Mouse (Mus musculus) gastrocnemius, adult 2 months (tissue): Measurements from ENCODE around the gene Olfr340. TPM values are rescaled to one million over a fixed set of nuclear protein-coding genes. Genes with fewer than 3 reads are reported as not detected.
"Not testable (repeated sequence)": the region's sequence is repeated elsewhere in the genome, so short reads cannot be mapped to it uniquely, and the experiment has no call there.

Experiments used
- DNase-seq: peaks from one replicate; pipeline ENCODE4 v3.0.0; 2022
- H3K27ac ChIP-seq: fragments of 200-600 bp; 2 replicates; pipeline ENCODE4 v1.8.1; 2022; ENCODE audit warnings: mild to moderate bottlenecking
- H3K4me3 ChIP-seq: fragments of 200-600 bp; 2 replicates; pipeline ENCODE4 v1.8.1; 2022; ENCODE audit warnings: mild to moderate bottlenecking, moderate library complexity
- CTCF ChIP-seq: fragments of 200-600 bp; IDR thresholded peaks from 2 replicates; pipeline ENCODE4 v1.8.1; 2022; ENCODE audit warnings: antibody characterized with exemption, mild to moderate bottlenecking, moderate library complexity
- intact Hi-C: fragments of 180-260 bp; cut with DNase I; formaldehyde crosslinking; loops from one replicate; pipeline ENCODE4 v1.15.1; 2025
- long read RNA-seq, 2 experiments: library from polyadenylated mRNA; stranded (forward); transcript quantifications; one replicate each; pipeline ENCODE4 v2.0.0; 2021
- total RNA-seq, 2 experiments: library from RNA; stranded (reverse); gene quantifications; 2 replicates each; pipeline ENCODE4 v1.2.3; 2021

The Olfr340 gene
- total RNA-seq = not detected
- long read RNA-seq, experiment 1 = 0 reads
- long read RNA-seq, experiment 2 = 0 reads

DNA sequence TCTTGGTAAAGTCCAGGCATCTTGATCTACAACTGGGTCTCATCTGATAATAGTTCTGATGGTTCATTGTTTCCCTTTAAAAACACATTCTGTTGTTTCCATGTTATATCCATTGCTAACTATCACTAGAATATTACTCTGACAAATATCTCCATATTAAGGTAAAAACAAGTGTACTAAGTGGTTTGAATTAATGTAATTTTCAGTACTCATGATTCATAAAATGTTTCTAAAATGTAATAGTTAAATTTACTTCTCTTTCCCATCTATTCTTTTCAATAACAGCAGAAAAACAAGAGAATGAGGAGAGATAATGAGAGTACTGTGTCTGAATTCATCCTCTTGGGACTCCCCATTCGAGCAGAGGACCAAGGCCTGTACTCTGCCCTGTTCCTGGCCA lies at the start of gene Olfr340:
Gene Olfr340 (plus strand): TSS at position 301 of the 400 bp plus-strand sequence.
- TF ChIP-seq CTCF = no peak
- intact Hi-C loops = no loop called here
- no peak within 1 kb of the TSS for H3K27ac ChIP-seq
- no peak within 1 kb of the TSS for H3K4me3 ChIP-seq
- DNase-seq = no peak

DNA sequence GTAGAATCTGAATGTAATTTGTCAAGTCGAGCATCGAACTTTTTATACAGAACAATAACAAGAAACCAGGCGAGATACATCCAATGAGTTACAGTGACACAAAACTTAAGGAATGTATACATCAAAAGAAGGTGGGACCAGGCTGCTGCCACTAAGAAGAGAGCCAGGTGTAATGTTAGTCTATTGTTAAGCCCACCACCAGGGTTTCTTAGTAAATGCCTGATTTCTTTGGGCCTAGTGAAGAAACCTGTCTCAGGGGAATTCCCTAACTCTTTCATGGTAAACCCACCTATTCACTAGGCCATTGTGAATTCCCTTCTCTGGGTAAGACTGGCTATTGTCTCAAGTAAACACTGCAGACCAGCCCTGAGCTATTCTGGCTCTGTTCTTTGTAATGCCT lies 37.2 kb upstream of the Olfr340 start:
- H3K4me3 ChIP-seq, intact Hi-C loops, DNase-seq, H3K27ac ChIP-seq: not testable (repeated sequence)

DNA sequence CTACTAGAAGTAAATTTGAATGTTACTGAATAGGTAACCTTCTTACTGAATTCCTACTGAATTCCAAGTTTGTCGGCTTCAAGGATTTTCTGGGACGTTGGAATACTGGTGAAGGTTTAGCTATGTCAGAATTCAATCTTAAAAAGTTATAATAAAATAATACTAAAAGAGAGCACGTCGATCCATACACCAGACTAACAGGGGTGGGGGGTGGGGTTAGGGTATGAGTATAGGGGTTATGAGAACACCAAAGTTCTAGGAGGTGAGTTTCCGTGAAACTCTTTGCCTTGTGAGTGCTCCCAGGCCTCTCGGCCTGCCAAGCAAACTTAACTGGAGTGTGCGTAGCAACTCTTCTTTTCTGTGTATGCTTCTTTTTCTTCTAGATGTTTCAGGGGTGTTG lies 36.8 kb upstream of the Olfr340 start:
- intact Hi-C loops, H3K4me3 ChIP-seq, DNase-seq, H3K27ac ChIP-seq: not testable (repeated sequence)

DNA sequence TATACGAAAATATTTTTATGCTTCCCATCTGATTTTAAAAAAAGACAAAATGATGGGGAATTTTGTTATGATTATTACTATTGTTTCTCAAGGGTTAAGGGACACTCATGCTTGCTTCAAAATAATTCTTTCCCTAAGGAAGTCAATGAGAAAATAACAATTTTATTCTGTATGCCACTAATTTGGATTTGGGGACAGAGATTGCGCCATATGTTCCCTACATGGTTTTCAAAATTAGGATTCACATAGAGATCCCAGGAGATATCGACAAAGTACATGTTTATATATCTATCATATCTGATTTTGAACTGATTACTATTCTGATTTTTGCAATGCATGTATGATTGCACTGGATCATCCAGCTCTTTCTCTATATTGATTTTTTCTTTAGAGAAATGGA lies 33.7 kb upstream of the Olfr340 start, which contains the start of gene Olfr339:
Gene Olfr339 (plus strand): TSS at position 301 of the 400 bp plus-strand sequence.
- TF ChIP-seq CTCF = no peak
- intact Hi-C loops = no loop called here
- H3K4me3 ChIP-seq = no peak within 1 kb of the TSS
- H3K27ac ChIP-seq = no peak within 1 kb of the TSS
- no peak for DNase-seq

DNA sequence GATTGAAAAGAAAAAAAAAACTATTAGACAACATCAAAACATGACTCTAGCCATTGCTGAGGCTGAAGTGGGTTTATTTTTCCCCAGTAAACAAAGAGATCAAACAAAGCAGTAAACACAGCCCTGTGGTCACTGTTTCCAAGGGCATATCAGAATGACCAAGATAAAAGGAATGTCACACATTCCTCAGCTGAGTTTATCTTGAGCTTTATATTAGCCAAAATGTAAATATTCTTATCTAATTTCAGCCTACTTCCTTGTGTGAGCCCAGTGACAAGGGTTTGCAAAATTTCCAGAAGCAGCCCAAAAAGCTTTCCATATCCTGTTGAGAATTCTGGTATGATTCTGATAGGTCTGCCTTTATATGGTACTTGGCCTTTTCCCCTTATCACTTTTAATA lies 21.2 kb downstream of the Olfr340 start:
- intact Hi-C loops = no loop called here
- DNase-seq = no peak
- H3K27ac ChIP-seq = no peak overlapping the region
- no peak overlapping the region for H3K4me3 ChIP-seq
- TF ChIP-seq CTCF = no peak

DNA sequence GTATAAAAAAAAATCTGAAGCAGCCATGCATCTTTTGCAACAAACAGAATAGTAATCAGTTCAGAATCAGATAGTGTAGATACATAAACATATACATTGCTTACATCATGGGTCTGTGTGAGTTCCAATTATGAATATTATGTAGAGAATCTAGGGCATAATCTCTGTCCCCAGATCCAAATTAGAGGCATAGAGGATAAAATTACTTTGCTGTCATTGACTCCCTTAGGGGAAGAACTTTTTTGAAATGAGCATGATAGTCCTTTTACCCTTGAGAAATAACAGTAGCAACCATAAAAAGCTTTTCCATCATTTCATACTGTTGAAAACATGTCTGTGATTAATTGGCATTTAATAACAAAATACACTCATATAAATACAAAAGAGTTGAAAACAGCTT lies 30.0 kb downstream of the Olfr340 start, which contains the start of gene Olfr341:
Gene Olfr341 (minus strand): TSS at position 101 of the 400 bp plus-strand sequence.
- intact Hi-C loops = no loop called here
- DNase-seq = no peak
- no peak for TF ChIP-seq CTCF

More for the DNA sequence above, 30.0 kb downstream of the Olfr340 start, which contains the start of gene Olfr341:
- Histone ChIP-seq H3K4me3 (no peak within 1 kb of the TSS), H3K27ac (no peak within 1 kb of the TSS)

Other genes with a start within 250 kb of the Olfr340 start
- 1 to 10 TPM; 3.9 to 5.5 TPM for gene Ptgs1, start 222.2 kb upstream of the Olfr340 start, total RNA-seq
- gene Olfr338, start 79.1 kb upstream of the Olfr340 start, total RNA-seq = not detected
- gene Olfr339, start 33.6 kb upstream of the Olfr340 start, total RNA-seq = not detected
- not detected for gene Olfr341, start 29.9 kb downstream of the Olfr340 start, total RNA-seq
- not detected for gene Olfr342, start 72.4 kb downstream of the Olfr340 start, total RNA-seq
- not detected for gene Olfr344, start 114.1 kb downstream of the Olfr340 start, total RNA-seq
- not detected for gene Olfr345, start 187.5 kb downstream of the Olfr340 start, total RNA-seq
- not detected for gene Olfr346, start 233.2 kb downstream of the Olfr340 start, total RNA-seq